Mouse (Mus musculus) hindbrain, embryonic 16.5 days (tissue): ENCODE data around the gene Olfr1380. TPM values are rescaled to one million over a fixed set of nuclear protein-coding genes. Genes with fewer than 3 reads are reported as not detected.
"Not testable (repeated sequence)": the region's sequence is repeated elsewhere in the genome, so short reads cannot be mapped to it uniquely, and the experiment has no call there.

Source experiments
- ATAC-seq: fragments of 200-750 bp; cut with Nextera tagmentation; 2 replicates; pipeline ENCODE4 v1.8.0; 2017; ENCODE audit warnings: moderate TSS enrichment, moderate library complexity
- H3K27ac ChIP-seq: fragments of 300-500 bp; sonication (generic); 2 replicates; pipeline ENCODE4 v1.5.1; 2014; ENCODE audit warnings: low read depth, mild to moderate bottlenecking, control low read depth, low read length, moderate library complexity
- H3K27me3 ChIP-seq: fragments of 300-500 bp; sonication (generic); replicated peaks from 2 replicates; pipeline ENCODE4 v1.6.1; 2014; ENCODE audit warnings: low read length; ENCODE audit not compliant: control insufficient read depth, insufficient read depth
- H3K36me3 ChIP-seq: fragments of 300-500 bp; sonication (generic); 2 replicates; pipeline ENCODE4 v1.6.1; 2014; ENCODE audit warnings: mild to moderate bottlenecking, low read length, moderate library complexity, mixed read lengths; ENCODE audit not compliant: control insufficient read depth, insufficient read depth
- H3K4me1 ChIP-seq: fragments of 300-500 bp; sonication (generic); 2 replicates; pipeline ENCODE4 v1.6.1; 2014; ENCODE audit warnings: low read depth, low read length; ENCODE audit not compliant: control insufficient read depth, insufficient read depth
- H3K4me2 ChIP-seq: fragments of 300-500 bp; sonication (generic); 2 replicates; pipeline ENCODE4 v1.6.1; 2014; ENCODE audit warnings: mild to moderate bottlenecking, low read length, control low read depth, moderate library complexity
- H3K4me3 ChIP-seq: fragments of 300-500 bp; sonication (generic); 2 replicates; pipeline ENCODE4 v1.5.1; 2014; ENCODE audit warnings: mild to moderate bottlenecking, low read length, control low read depth, moderate library complexity
- H3K9ac ChIP-seq: fragments of 300-500 bp; sonication (generic); 2 replicates; pipeline ENCODE4 v1.6.1; 2014; ENCODE audit warnings: low read depth, mild to moderate bottlenecking, control low read depth, low read length, moderate library complexity
- H3K9me3 ChIP-seq: fragments of 300-500 bp; sonication (generic); 2 replicates; pipeline ENCODE4 v1.6.1; 2014; ENCODE audit warnings: mild to moderate bottlenecking, low read length, moderate library complexity; ENCODE audit not compliant: control insufficient read depth
- WGBS: fragments of 180-500 bp; shearing (Covaris S2); extraction: QIAGEN DNeasy Blood & Tissue Kit; methylation state at CpG from one replicate; pipeline ENCODE4 v1.1.7; 2014; 5-methylcytosine and 5-hydroxymethylcytosine counted together
- polyA plus RNA-seq: library from polyadenylated mRNA; unstranded; fragments of >200 nt; fragmentation: Nextera tagmentation; extraction: Ambion mirVana; gene quantifications from 2 replicates; pipeline ENCODE4 v1.2.1, GENCODE M21; 2015

Olfr1380 gene
- polyA plus RNA-seq = not detected in 2 replicates

- whole genome bisulfite sequencing = 57% methylated on average over 5 of the region's 5 CpGs
- H3K4me3 ChIP-seq, H3K36me3 ChIP-seq, H3K4me2 ChIP-seq, H3K9me3 ChIP-seq, H3K4me1 ChIP-seq, ATAC-seq, H3K27me3 ChIP-seq, H3K9ac ChIP-seq, H3K27ac ChIP-seq: not testable (repeated sequence)
Observed at GRCm38 (mm10) chr11:49556578-49556977, at the start of gene Olfr1380. Olfr1380 (plus strand) TSS chr11:49556878.

- no peak overlapping the region for H3K4me3 ChIP-seq
- H3K4me2 ChIP-seq = no peak overlapping the region
- no peaks in the 10 kb centered on the region for H3K4me1 ChIP-seq
- 75% methylated on average over 5 of the region's 5 CpGs for whole genome bisulfite sequencing
- H3K27ac ChIP-seq = no peak overlapping the region
- no peaks in the 10 kb centered on the region for H3K27me3 ChIP-seq
- H3K9ac ChIP-seq = no peak overlapping the region
- H3K36me3 ChIP-seq = no peaks in the 10 kb centered on the region
- H3K9me3 ChIP-seq = no peaks in the 10 kb centered on the region
- no peak for ATAC-seq
Observed at GRCm38 (mm10) chr11:49518086-49518485, 38.6 kb upstream of the Olfr1380 start.

GRCm38 (mm10) chr11:49519348-49519747 is 37.3 kb upstream of the Olfr1380 start, which contains the start of gene Olfr1383:
Olfr1383 (plus strand) TSS chr11:49519648.
- H3K4me2 ChIP-seq = no peak within 1 kb of the TSS
- no peak within 1 kb of the TSS for H3K4me3 ChIP-seq
- no peak within 1 kb of the TSS for H3K9ac ChIP-seq
- H3K27ac ChIP-seq = no peak within 1 kb of the TSS
- no peak for ATAC-seq
- H3K36me3 ChIP-seq = no peaks in the 10 kb centered on the region
- H3K27me3 ChIP-seq = no peaks in the 10 kb centered on the region
- no peaks in the 10 kb centered on the region for H3K9me3 ChIP-seq
- H3K4me1 ChIP-seq = no peaks in the 10 kb centered on the region

GRCm38 (mm10) chr11:49527947-49528346 is 28.7 kb upstream of the Olfr1380 start, which contains the start of gene Olfr1382:
Olfr1382 (plus strand) TSS chr11:49528247.
- WGBS = 82% methylated on average over 3 of the region's 3 CpGs
- Histone ChIP-seq H3K9me3 (no peaks in the 10 kb centered on the region), H3K4me1 (no peaks in the 10 kb centered on the region), H3K4me2 (no peak within 1 kb of the TSS), H3K27me3 (no peaks in the 10 kb centered on the region), H3K4me3 (no peak within 1 kb of the TSS), H3K27ac (no peak within 1 kb of the TSS), H3K36me3 (no peaks in the 10 kb centered on the region), H3K9ac (no peak within 1 kb of the TSS)
- no peak for ATAC-seq

GRCm38 (mm10) chr11:49532761-49533160 is 23.9 kb upstream of the Olfr1380 start:
- H3K9me3 ChIP-seq = no peaks in the 10 kb centered on the region
- H3K36me3 ChIP-seq = no peaks in the 10 kb centered on the region
- no peak overlapping the region for H3K4me3 ChIP-seq
- no peak for ATAC-seq
- H3K4me1 ChIP-seq = no peaks in the 10 kb centered on the region
- no peak overlapping the region for H3K9ac ChIP-seq
- H3K27me3 ChIP-seq = no peaks in the 10 kb centered on the region
- H3K4me2 ChIP-seq = no peak overlapping the region
- no peak overlapping the region for H3K27ac ChIP-seq

DNA sequence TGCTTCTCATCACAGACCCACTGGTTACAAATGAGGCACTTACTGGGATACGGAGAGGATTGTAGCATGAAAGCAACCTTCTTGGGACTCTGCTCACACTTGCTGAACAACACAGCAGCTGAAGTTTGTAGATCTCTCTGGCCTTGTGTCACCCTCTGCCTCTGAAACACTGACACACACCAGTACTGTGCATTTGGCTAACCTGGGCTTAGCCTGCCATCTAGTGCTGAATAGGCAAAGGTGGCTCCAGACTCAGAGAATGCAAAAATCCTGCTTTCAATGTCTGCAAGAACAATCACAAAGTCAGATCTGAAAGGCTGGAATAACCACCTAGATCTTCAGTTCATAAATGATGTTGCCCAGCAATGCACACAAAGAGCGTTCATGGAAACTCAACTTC is 20.0 kb upstream of the Olfr1380 start:
- not testable (repeated sequence) for H3K27me3 ChIP-seq, H3K4me2 ChIP-seq, H3K4me3 ChIP-seq, H3K4me1 ChIP-seq, H3K36me3 ChIP-seq, H3K27ac ChIP-seq, H3K9ac ChIP-seq, H3K9me3 ChIP-seq
- 93% methylated on average over 2 of the region's 2 CpGs for WGBS
- ATAC-seq = peak; percentile 87

- H3K36me3 ChIP-seq, H3K4me2 ChIP-seq, H3K9me3 ChIP-seq, H3K4me1 ChIP-seq, H3K27ac ChIP-seq, H3K9ac ChIP-seq, ATAC-seq, H3K27me3 ChIP-seq, H3K4me3 ChIP-seq: not testable (repeated sequence)
- 49% methylated on average over 3 of the region's 3 CpGs for WGBS
Observed at GRCm38 (mm10) chr11:49543149-49543548, 13.5 kb upstream of the Olfr1380 start, which contains the start of gene Olfr1381. Olfr1381 (plus strand) TSS chr11:49543449.

DNA sequence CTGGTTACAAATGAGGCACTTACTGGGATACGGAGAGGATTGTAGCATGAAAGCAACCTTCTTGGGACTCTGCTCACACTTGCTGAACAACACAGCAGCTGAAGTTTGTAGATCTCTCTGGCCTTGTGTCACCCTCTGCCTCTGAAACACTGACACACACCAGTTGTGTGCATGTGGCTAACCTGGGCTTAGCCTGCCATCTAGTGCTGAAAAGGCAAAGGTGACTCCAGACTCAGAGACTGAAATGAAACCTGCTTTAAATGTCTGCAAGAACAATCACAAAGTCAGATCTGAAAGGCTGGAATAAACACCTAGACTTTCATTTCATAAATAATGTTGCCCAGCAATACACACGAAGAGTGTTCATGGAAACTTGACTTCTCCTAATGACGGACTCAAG is 2.6 kb upstream of the Olfr1380 start:
- not testable (repeated sequence) for H3K4me3 ChIP-seq

GRCm38 (mm10) chr11:49575054-49575453 is 18.4 kb downstream of the Olfr1380 start:
- H3K9me3 ChIP-seq, ATAC-seq, H3K9ac ChIP-seq, H3K4me2 ChIP-seq, H3K4me1 ChIP-seq, H3K27me3 ChIP-seq, H3K27ac ChIP-seq, H3K36me3 ChIP-seq, H3K4me3 ChIP-seq: not testable (repeated sequence)
- WGBS = 50% methylated on average over 2 of the region's 2 CpGs

More for the DNA sequence above, 2.6 kb upstream of the Olfr1380 start:
- H3K4me1 ChIP-seq, H3K4me2 ChIP-seq, ATAC-seq, H3K9ac ChIP-seq, H3K27me3 ChIP-seq, H3K27ac ChIP-seq, H3K36me3 ChIP-seq, H3K9me3 ChIP-seq: not testable (repeated sequence)
- WGBS = 80% methylated on average over 3 of the region's 3 CpGs

GRCm38 (mm10) chr11:49580452-49580851 is 23.8 kb downstream of the Olfr1380 start:
- not testable (repeated sequence) for H3K4me1 ChIP-seq, H3K36me3 ChIP-seq, H3K27me3 ChIP-seq, H3K4me3 ChIP-seq, H3K4me2 ChIP-seq, ATAC-seq, H3K27ac ChIP-seq, H3K9ac ChIP-seq, H3K9me3 ChIP-seq
- WGBS = 88% methylated on average over 8 of the region's 8 CpGs
